Mouse (Mus musculus) liver, adult 2 months (tissue): ENCODE measurements at regions not wholly inside any gene's neighbourhood (a gene's known extent, or its start where the extent isn't known, plus 50 kb on each side); places are given as distances from the start of the nearest gene placed in this dataset.

Experiments used
- CTCF ChIP-seq: fragments of 200-500 bp; IDR thresholded peaks from 2 replicates; pipeline ENCODE4 v1.5.1; 2011; ENCODE audit warnings: low read depth, low read length, control low read depth
- POLR2A ChIP-seq: fragments of 200-500 bp; IDR thresholded peaks from 2 replicates; pipeline ENCODE4 v1.6.1; 2011; ENCODE audit warnings: low read length, control low read depth; ENCODE audit not compliant: insufficient read depth; ENCODE audit errors: extremely low read depth

- TF ChIP-seq POLR2A (no peak), CTCF (no peak)
Measured at GRCm38 (mm10) chr5:53384026-53384425, 81.9 kb upstream of the Rbpj start.
